Mouse (Mus musculus) left cerebral cortex, adult 11 months (tissue): ENCODE data around the gene Phlda2.

ENCODE experiments used
- DNase-seq: peaks from one replicate; pipeline ENCODE4 v3.0.0; 2022; ENCODE audit warnings: low spot score

The Phlda2 gene

GRCm38 (mm10) chr7:143503926-143504325 lies 976 bp upstream of the Phlda2 start:
- no peak for DNase-seq

GRCm38 (mm10) chr7:143501643-143502417 lies 1.1 kb downstream of the Phlda2 start:
- no peak for DNase-seq

GRCm38 (mm10) chr7:143500912-143501311 lies 2.0 kb downstream of the Phlda2 start:
- no peak for DNase-seq

GRCm38 (mm10) chr7:143498584-143498983 lies 4.4 kb downstream of the Phlda2 start:
- no peak for DNase-seq

- no peak for DNase-seq
Measured at GRCm38 (mm10) chr7:143495104-143495961, 7.6 kb downstream of the Phlda2 start.

- DNase-seq: no peak
Measured at GRCm38 (mm10) chr7:143493616-143494126, 9.3 kb downstream of the Phlda2 start.

GRCm38 (mm10) chr7:143489735-143490134 lies 13.2 kb downstream of the Phlda2 start:
- DNase-seq: no peak

- DNase-seq: no peak
Measured at GRCm38 (mm10) chr7:143482541-143482940, 20.4 kb downstream of the Phlda2 start.

GRCm38 (mm10) chr7:143481806-143482387 lies 21.1 kb downstream of the Phlda2 start:
- DNase-seq: no peak

GRCm38 (mm10) chr7:143480498-143480897 lies 22.5 kb downstream of the Phlda2 start:
- DNase-seq: no peak

- DNase-seq: no peak
Measured at GRCm38 (mm10) chr7:143477800-143478199, 25.1 kb downstream of the Phlda2 start.

GRCm38 (mm10) chr7:143476702-143477335 lies 26.1 kb downstream of the Phlda2 start:
- DNase-seq: no peak

- DNase-seq: no peak
Measured at GRCm38 (mm10) chr7:143475876-143476275, 27.1 kb downstream of the Phlda2 start.

- no peak for DNase-seq
Measured at GRCm38 (mm10) chr7:143474811-143475210, 28.1 kb downstream of the Phlda2 start.

GRCm38 (mm10) chr7:143473347-143474101 lies 29.4 kb downstream of the Phlda2 start, which contains the start of gene Slc22a18:
Gene Slc22a18, plus strand, starts transcription at chr7:143473736.
- no peak for DNase-seq

GRCm38 (mm10) chr7:143469946-143470345 lies 33.0 kb downstream of the Phlda2 start:
- no peak for DNase-seq

GRCm38 (mm10) chr7:143467714-143468113 lies 35.2 kb downstream of the Phlda2 start:
- no peak for DNase-seq

GRCm38 (mm10) chr7:143466099-143466677 lies 36.8 kb downstream of the Phlda2 start:
- no peak for DNase-seq

GRCm38 (mm10) chr7:143464811-143465560 lies 38.0 kb downstream of the Phlda2 start:
- no peak for DNase-seq

- no peak for DNase-seq
Measured at GRCm38 (mm10) chr7:143463865-143464415, 39.0 kb downstream of the Phlda2 start.
